Mouse (Mus musculus) liver, embryonic 14.5 days (tissue): ENCODE measurements around the gene Cdv3.

Source experiments
- CTCF ChIP-seq: IDR thresholded peaks from 2 replicates; pipeline ENCODE4 v1.5.1; 2016; ENCODE audit warnings: antibody characterized with exemption, low read depth, control low read depth
- EP300 ChIP-seq: IDR thresholded peaks from 2 replicates; pipeline ENCODE4 v1.6.1; 2016; ENCODE audit warnings: antibody characterized with exemption, low read depth

DNA sequence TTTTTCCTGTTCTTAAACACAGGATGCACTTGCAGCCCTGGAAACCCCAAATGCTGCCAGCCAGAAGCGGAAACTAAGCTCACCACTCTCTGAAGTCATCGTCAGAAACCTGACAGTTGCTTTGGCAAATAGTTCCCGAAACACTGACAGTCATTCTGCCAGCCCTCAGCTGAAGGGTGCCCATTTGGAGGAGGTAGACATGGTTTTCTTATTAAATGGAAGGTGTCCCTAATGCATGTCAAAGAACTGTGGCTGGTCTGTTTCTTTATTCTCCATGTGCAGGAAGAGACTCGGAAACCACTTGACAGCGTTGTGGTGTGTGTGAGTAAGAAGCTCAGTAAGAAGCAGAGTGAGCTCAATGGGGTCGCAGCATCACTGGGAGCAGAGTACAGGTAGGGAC, 33.0 kb downstream of the Cdv3 start:
- TF ChIP-seq CTCF (no peak), EP300 (no peak)
